Mouse (Mus musculus): ENCODE data around the gene Agmo.

The Agmo gene

DNA sequence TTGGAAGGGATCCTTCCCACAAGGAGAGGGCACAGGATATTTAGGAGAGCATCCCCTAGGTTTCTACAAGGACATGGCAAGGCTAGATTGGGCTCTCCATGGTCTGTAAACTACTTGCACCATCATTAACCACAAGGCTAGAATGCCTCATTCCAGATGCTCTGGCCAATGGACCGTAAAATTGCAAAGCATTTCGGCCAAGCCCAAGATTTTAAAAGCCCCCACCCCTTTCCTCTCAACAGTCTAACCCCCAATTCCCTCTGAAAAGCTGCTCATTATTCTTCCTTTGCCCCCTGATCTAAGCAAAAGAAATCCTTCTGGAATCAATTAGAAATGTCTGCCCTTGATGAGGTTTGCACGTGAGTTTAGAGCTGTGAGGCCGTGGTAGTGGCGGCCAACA, 185.3 kb downstream of the Agmo start:
- DNase-seq (ENCODE audit: low spot score in 2 of 2) = no peak

DNA sequence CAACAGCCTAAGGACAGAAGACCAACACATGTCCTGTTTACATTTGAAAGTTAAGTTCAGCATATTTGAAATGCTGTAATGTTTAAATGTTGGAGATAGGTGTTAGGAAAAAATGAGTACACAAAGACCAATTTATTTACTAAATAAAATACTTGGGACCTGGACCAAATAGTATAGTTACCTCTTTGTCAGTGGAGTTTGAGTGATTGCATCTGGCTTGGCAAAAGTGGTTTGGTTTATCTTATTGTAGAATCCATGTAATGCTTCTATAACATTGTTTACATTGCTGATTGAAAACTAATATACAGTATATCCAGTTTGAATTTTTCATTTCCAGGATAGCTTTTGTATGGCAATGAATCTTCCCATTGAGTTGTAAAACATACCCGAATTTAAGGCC, 193.0 kb downstream of the Agmo start:
- no peak for DNase-seq (ENCODE audit: low spot score in 2 of 2)

DNA sequence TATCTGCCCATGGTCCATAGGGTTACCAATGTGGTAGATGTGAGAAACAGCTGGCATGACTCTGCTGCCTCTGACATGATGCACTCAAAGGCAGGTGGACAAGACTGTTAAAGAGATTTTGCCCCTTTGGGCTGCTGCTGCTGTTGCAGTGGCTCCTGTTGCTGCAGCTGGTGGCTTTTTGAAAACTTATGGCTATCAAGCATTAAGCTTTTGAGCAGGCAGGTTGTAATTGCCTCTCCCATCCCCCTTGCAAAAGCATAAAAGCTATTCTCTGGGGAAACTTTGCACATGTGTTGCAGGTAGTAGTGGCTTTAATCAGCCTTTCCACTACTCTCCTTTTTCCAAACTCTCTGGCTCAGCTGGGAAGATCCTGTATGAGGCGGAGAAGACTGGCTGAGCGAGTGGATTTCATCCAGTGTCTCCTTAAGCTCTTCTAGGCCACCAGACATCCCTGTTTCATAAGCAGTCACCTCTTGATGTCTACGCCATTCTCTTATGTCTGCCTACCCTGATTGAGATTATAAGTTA, 201.1 kb downstream of the Agmo start:
- no peak for DNase-seq (ENCODE audit: low spot score in 2 of 2)

DNA sequence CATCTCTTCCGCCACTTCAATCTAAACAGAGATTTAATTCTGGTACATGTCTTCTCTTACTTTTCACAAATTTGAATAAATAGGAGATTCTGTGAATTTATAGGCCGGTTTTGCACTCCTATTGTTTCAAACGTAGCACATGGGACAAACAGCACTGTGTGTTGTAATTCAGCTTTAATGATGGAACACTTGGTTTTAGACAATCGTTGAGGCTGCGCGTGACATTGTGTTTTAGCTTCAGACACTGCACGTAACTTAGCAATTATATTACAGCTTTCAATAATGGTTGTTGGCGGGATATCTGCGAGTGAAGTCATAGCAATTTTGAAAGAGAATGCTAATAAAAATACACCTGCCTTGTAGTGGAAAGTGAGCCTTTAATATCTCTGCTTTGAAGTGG, 203.8 kb downstream of the Agmo start:
- no peak for DNase-seq (ENCODE audit: low spot score in 2 of 2)

DNA sequence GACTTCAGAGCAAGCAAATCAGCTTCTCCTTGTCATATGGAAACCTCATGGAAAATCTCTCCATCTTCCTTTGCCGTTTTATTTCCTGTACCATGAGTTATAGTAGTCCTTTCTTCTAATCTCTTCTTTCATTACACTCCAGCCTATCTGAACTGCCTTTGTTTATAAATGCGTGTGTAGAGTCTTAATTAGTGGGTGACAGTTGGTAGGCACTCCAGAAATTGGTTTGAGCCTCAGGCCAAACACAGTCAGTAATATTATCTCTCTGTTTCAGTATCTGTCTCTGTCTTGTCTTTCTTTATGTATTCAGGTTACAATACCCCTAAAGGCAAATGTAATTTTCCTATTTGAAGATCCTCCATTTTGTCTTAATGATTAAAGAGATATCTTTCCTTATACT, 208.2 kb downstream of the Agmo start:
- DNase-seq (ENCODE audit: low spot score in 2 of 2) = no peak

DNA sequence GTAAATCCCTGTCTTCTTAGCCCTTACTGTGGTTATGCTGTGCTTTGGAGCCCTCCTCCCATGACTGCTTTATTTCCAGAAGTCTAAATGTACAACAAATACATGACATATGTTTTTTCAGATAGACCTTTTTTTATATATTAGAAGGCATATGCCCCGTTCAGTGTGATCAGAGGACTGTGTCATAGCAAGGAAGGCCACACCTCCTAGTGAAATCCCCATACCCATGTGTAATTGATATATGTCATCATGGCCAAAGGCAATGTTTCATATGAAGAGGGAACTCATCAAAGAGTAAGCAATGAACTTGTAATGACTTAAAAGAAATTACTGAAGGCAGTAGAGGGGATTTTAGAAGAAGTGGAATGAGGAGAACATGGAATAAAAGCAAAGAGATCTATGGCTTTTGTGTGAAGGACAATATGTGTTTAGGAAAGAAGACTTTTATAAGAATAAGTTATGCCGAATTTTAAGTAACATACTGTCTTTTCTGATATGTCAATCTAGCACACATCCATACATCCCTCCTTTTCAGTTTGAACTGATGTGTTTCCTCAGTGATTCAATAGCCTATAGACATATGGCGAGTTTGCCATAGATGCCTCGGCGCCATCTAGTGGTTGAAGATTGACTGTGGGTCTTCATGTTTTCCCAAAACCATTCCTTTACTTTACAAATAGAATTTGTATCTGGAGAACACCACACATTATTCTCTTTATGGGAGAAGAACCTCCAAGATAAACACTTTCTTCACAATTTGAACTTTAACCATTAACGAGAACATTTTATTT, 209.1 kb downstream of the Agmo start:
- no peak for DNase-seq (ENCODE audit: low spot score in 2 of 2)

DNA sequence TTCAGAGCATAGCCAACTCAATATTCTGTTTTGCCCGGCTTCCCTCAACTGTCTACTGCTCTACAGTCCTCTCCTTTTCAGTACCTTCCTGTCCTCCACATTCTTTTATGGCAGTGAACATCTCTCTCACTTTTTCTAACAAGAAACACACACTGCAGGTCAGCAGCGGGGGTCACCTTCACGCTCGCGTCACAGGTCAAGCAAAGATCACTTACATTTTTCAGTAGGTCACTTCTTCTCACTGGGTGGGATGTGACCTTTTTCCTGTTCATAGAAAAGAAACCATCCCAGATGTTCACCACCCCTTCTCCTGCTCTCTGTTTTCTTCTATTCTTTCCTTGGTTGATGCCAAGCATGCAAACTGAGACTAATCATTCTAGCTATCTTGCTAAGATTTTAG, 230.2 kb downstream of the Agmo start:
- no peak for DNase-seq (ENCODE audit: low spot score in 2 of 2)

DNA sequence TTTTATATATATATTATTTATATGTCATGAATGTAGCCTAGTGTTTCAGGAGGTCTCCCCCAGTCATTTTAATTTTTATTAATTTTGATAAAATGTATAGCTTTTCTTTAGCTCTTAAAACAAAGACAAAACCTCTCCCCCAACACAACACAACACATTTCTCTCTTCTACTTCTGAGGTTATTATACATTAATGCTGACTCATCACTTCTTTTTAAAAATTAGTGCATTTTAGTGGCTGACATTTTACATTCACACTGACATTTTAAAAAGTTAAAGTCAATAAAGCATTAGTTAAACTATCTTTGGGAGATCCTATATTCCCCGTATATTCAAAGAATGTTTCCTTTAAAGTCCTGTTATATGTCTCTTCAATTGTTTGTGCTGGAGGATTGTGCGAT, 235.4 kb downstream of the Agmo start:
- no peak for DNase-seq (ENCODE audit: low spot score in 2 of 2)

DNA sequence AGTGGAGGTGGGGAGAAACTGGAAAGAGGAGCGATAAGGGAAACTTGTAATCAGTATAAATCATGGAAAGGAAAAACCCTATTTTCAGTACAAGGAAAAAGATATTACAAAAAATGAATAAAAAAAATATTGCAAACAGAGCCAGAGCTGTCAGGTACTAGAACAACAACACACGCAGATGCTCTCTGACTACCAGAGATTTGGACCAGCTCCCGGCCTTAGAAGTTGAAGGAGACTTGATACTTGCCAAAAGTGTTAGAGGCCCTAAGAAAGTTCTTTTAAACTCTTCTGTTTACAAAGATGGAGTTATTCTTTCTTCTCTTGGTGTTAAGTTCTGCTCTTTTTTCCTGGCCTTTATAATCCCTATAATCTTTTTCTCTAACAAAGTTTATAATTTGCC, 246.6 kb downstream of the Agmo start:
- DNase-seq (ENCODE audit: low spot score in 2 of 2) = no peak

DNA sequence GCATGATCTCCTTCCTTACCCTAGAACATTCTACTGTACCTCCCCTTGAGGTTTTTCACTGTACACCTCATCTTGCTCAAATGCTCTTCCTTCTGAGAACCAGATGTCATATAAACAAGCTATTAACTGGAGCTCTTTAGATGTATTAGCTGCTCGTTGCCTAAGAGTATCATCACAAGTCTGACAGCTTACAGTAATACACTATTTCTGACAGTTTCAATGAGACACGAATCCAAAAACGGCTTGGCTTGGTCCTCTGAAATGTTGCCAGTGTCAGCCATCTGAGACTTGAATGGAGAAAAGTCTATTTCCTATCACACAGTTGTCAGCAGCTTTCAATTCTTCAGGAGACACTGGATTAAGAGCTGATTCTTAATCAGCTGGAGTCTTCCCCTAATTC, 257.4 kb downstream of the Agmo start:
- no peak for DNase-seq (ENCODE audit: low spot score in 2 of 2)

DNA sequence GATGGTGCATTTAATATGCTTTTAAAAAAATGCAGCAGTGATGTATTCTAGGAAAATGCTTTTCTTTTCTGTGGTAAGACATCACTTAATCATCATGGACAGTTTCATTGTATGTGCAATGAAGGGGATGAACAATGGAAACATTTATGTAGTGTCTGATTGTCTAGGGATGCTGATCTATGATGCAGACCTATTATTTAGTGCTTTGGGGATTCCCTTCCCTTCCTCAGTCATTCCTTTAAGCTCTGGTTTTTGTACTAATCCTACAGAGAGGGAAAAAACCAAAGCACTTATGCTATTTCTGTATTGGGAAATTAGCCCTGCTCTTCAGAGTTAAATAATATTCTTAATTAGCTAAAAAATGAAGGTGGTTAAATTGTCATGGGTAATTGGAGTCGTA, 266.0 kb downstream of the Agmo start:
- DNase-seq (ENCODE audit: low spot score in 2 of 2) = no peak

DNA sequence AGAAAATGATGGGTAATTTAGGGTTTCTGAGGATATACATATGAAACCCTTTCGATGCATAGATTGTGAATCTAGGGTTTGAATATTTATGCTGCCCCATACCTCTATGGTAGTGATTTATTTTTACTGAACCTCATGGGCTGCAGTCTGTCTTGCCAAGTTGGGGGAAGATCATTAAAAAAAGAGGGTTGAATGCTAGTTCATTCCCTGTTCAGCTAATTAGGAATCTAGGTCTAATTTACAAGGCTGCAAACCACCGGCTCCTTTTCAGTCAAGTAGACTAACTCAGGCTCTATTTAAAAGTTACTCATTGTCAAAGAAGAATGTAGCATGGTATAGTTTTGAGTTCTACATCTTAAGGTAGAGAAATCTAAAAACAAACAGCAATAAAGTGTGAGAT, 266.4 kb downstream of the Agmo start:
- no peak for DNase-seq (ENCODE audit: low spot score in 2 of 2)

DNA sequence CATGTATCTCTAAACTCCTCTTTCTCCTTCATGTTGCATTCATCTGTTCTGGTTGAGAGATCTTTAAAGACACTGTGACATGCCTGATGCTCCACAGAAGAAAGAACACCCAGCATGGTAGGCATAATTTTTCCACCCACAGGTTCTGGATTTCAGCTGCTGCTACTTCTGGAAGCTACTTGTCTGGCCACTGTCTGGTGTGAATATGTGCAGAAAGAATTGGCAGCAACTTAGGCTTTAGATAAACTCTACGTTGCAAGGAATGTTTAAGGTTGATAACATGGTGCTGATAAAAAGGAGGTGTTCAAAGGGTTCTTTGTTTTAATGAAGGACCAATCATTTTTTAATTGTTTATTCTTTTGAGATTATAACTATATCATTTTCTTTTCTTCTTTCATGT, 280.3 kb downstream of the Agmo start:
- DNase-seq (ENCODE audit: low spot score in 2 of 2) = no peak

DNA sequence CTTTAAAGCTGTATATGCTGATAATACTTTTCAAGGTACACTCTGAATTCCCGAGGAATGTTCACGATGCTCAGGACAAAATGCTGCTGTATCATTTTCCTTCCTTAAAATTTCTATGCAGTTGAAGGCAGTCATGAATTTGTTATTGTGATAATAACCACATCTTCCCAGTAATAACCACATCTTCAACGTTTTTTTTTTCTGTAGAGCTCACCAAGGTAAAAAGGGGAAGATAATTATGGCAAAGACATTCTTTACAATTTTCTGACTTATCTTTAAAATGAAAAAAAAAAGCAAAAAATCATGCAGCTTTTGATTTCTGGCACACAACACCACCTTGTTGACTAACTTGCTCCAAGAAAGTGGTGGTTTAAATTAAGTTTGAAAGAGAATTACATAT, 283.2 kb downstream of the Agmo start:
- DNase-seq (ENCODE audit: low spot score in 2 of 2) = no peak

DNA sequence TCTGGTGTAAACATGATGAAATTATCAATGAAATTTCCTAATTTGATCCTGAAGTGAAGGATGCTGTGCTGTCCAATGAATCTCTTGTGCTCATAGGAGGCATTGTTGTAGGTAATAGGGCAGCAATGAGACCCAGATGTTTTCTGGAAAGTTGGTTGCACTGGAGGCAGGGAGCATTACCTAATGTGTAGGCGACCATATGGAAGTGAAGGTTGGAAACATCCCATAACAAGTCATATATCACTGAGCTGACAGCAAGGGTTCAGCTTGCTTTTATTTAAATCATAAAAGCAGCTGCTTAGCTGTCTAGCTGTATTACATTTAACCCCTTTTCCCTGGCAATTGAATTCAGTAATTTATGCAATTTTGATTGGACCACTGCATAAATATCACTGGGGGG, 299.6 kb downstream of the Agmo start:
- no peak for DNase-seq (ENCODE audit: low spot score in 2 of 2)

DNA sequence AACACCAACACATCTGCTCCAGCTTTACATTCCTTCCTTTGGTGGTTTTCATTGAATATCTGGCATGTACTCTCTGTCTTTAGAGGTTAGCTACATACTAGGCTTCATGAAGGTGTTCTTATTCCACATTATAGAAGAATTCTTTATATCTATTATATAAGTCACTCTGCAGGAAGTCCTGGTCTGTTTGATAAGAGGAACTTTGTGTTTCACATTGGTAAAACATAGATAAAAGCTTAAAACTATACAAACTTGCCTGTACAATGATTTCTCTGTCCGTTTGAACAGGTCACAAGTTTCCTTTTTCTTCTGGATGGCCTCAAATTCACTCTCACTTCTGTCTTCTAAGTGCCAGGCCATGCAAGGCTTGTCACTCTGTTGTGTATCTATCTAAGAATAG, 316.8 kb downstream of the Agmo start:
- DNase-seq (ENCODE audit: low spot score in 2 of 2) = no peak

DNA sequence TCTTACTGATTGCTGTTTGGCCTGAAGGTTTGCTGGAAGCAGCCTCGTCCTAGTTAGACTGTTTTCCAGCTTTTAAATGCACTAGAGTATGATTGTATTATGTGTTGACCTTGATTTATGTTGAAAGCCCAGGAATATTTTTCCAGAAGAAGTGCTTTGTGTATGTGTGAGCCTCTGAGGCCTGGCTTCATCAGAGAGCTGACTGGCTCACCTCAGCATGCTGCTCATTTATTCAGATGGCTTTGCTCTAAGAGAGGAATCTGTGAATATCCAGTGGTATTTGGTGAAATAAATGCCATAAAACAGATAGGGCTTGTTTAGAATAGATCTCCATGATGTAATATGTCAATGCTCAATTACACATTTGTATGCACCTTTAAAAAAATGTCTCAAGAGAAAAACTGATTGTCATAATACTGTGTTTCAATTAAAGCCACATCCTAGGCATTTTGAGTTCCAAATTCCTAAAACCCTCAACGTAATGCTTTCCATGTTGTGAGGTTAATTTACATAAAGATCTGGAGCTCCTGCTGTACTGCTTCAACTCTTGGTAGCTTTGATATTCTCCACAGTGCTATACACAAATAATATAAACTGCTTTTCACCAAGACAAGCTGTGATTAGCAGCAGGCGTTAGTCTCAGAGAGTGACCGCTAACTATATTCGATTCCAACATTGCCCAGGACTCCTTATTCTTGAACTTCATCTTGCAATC, 324.6 kb downstream of the Agmo start:
- no peak for DNase-seq (ENCODE audit: low spot score in 2 of 2)

DNA sequence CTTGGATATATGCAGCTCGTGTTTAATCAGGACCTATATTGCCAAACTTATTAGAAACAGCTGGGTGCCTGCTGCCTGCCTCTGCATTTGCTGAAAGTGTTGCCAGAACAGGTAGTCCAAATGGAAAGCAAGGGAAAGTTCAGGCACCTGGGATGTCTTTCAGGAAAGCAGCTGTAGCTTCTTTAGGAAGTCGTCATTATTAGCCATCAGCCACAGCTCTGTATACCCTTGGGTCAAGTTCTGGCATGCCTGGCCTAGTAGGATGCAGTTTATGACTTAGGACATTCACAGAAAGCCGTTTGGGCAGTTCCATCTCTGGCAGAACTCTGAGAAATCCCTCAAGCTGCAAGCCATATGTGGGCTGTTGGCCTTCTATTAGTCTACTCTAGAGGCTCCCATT, 330.5 kb downstream of the Agmo start:
- DNase-seq (ENCODE audit: low spot score in 2 of 2) = no peak

DNA sequence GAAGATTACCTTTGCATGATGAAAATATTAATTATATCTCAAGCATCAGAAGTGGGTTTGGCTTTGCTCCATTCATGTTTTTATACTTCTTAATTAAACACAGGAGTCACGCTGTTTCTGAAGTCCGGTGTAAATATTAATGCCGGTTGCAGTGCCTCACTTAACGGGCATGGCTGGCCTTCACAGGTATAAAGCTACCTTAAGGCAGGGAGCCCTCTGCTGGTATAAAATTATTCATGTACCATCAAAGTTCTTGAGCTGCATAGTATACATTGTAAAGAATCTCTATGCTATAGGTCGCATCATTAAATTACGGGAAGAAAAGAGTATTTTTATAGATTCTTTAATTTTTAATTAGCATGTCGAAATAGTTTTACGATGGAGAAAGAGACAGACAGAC, 341.3 kb downstream of the Agmo start:
- DNase-seq (ENCODE audit: low spot score in 2 of 2) = no peak

DNA sequence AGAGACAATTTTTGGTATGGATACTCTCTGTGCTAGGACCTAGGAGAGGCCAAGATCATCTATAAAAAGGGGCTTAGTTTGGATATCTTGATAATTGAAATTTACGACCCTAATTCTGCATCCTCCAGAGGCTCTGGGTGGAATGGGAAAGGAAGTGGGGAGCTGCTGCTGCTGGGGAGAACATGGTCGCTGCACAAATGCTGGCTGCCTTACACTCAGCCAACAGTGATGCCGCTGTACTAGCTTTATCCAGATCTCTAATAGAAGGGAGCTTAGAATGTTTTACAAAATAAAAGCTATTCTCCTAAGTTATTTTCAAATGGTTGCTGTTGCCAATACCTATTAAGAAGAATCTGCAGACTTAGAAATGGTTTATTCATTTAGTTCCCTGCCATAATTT, 351.4 kb downstream of the Agmo start:
- DNase-seq (ENCODE audit: low spot score in 2 of 2) = no peak

DNA sequence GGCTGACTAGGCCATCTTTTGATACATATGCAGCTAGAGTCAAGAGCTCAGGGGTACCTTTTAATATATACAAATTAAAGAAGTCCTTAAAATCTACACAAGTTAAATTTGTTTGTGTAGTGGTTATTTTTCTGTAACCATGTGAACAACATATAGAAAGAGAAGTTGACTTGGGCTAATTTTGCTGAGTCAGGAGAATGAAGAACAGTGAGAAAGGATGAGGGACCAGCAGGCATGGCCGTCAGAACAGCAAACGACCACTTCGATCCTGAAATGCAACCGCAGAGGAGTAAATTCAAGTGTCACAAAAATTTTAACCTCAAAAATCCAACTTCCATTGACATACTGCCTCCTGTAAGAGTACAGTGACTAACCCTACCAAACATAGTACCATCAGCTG, 371.4 kb downstream of the Agmo start:
- DNase-seq (ENCODE audit: low spot score in 2 of 2) = no peak

DNA sequence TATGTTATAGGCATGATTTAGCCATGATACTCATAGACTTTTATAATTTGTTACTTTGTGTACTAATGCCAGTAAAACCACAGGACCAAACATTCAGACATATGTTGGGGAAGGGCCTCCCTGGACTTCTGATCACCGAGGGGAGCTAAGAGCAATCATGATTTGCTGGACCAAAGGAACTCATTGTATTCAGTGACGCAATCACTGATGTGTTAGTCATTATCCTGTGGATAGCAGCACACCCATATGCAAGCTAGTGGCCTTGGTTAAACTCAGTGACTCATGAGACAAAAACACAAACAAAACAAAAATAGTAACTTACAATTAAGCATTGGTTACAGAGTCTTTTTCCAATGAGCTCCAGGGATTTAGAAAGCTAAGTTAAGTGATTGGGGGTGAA, 373.3 kb downstream of the Agmo start:
- no peak for DNase-seq (ENCODE audit: low spot score in 2 of 2)

DNA sequence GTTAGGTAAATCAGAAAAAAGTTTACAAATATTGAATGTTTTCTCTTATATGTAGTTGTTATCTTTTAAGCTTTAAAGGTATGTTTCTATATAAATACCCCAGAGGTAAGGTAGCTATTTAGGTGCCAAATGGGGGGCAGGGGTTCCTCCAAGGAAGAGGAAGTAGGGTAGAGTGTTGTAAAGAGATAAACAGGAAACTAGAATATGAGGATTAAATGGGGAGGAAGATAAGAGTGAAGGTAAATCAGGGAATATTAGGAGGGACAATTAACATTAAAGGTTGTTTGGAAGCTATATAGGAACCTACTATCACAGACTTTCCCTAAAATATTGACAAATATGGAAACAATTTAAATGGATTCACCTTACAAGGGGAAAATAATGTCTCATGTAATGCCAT, 382.6 kb downstream of the Agmo start:
- no peak for DNase-seq (ENCODE audit: low spot score in 2 of 2)
